Mouse (Mus musculus): ENCODE results near the gene Dnajb14. TPM values are rescaled to one million over a fixed set of nuclear protein-coding genes. Genes with fewer than 3 reads are reported as not detected.

Dnajb14 gene
- 7.8 and 12.2 TPM in 2 replicates for polyA plus RNA-seq (2015; fragmentation: Nextera tagmentation; extraction: Ambion mirVana)

DNA sequence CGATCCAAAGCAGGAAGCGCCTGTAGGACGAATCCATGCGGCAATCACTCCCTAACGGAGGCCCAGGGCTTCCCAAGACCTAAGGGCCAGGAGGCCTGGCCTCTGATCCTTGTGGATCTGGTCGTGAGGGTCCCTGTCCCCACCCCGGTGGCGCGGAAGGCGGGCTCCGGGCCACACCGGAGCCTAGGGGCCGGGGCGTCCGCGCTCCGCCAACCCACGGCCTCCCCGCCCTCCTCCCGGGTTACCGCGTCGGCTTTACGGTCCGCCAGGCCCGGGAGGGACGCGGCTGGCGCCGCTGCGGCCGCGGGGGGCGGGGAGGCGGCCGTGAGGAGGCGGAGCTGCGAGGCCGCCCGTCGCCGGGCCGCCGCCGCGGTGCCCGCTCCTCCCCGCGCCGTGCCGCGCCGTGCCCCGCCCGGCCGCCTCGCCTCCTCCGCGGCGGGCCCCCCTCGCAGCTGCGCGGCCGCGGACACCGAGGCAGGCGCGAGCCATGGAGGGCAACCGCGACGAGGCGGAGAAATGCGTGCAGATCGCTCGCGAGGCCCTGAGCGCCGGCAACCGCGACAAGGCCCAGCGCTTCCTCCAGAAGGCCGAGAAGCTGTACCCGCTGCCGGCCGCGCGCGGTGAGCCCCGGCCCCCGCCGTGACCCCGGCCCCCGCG is at the start of gene Dnajb14:
Gene Dnajb14 (plus strand): TSS at position 239 of the 657 bp plus-strand sequence.
- H3K9me3 ChIP-seq (ENCODE audit: control insufficient read depth, low read length): no peaks in the 10 kb centered on the region
- peak within 1 kb of the TSS; percentile 55 for H3K4me3 ChIP-seq (replicated peaks; ENCODE audit: low read length)
- H3K4me2 ChIP-seq (ENCODE audit: low read length): peak within 1 kb of the TSS; percentile 82
- H3K27me3 ChIP-seq (replicated peaks; ENCODE audit: control insufficient read depth, insufficient read depth, low read length): no peaks in the 10 kb centered on the region
- H3K4me1 ChIP-seq (replicated peaks; ENCODE audit: control insufficient read depth, insufficient read depth, low read length): peaks cover 16% of the 10 kb centered on the region
- 1% methylated on average over 70 of the region's 94 CpGs for WGBS
- ATAC-seq: peak; percentile 22
- H3K36me3 ChIP-seq (ENCODE audit: control insufficient read depth, insufficient read depth): no peaks in the 10 kb centered on the region
- peak within 1 kb of the TSS; percentile 74 for H3K9ac ChIP-seq (replicated peaks; ENCODE audit: low read depth, low read length)
- peak within 1 kb of the TSS; percentile 97 for H3K27ac ChIP-seq (ENCODE audit: low read length)

DNA sequence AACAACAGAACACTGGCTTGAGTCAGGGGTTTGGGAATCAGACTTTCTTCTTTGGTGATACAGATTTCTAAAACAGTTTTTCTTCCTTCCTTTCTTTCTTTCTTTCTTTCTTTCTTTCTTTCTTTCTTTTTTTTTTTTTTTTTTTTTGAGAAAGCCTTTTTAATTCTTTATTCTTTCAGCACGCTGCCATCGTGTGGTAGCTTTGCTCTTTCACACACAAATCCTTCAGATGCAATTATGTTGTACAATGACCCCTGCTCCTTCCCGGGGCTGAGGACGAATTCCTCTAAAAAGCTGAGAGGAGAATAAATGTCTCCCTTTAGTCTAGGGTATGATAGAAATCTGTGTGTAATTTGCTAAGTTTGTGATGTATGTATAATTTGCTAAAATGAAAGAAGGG is 48.8 kb upstream of the Dnajb14 start:
- WGBS: 2% methylated on average over 4 of the region's 4 CpGs
- H3K27me3 ChIP-seq (replicated peaks; ENCODE audit: control insufficient read depth, insufficient read depth, low read length): no peaks in the 10 kb centered on the region

DNA sequence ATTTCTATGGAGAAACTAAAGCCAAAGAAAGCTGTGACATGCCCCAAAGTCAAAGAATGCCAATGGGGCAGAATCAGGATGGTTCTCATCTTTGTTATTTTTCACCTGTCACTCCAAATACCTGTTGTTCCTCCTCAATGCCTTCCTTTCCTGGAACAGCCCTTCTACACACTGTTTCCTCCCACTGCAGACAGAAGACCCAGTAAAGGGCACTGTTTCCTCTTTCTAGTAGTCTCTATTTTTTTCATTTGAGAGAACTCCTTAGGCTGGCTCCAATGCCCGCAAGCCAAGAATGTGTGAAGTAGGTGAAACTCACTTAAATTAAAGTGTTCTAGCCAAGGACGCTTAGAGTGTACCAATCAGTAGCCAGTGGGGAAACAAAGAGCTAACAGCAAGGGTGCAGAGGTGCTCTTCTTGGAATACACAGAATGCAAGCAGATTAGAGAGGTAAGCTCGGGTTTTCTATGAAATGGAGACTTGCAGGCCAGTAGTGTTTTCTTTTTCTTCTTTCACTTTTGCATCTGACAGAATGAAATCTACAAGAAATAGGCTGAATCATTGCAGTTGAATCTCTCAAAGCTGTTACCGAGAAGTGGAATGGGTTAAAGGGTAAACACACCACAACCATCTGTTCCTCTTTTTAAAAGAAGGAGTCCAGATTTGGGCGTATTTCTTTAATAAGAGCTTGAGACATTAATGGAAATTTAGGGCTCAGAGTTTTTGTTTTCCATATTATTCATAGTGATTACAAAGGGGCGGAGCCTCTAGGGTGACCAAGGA is 46.6 kb upstream of the Dnajb14 start:
- H3K9me3 ChIP-seq (ENCODE audit: control insufficient read depth, low read length): no peaks in the 10 kb centered on the region
- H3K4me3 ChIP-seq (replicated peaks; ENCODE audit: low read length): no peak overlapping the region
- H3K36me3 ChIP-seq (ENCODE audit: control insufficient read depth, insufficient read depth): no peaks in the 10 kb centered on the region
- 69% methylated on average over 6 of the region's 6 CpGs for WGBS
- H3K27me3 ChIP-seq (replicated peaks; ENCODE audit: control insufficient read depth, insufficient read depth, low read length): no peaks in the 10 kb centered on the region
- H3K4me1 ChIP-seq (replicated peaks; ENCODE audit: control insufficient read depth, insufficient read depth, low read length): no peaks in the 10 kb centered on the region; the same call in 1 of the 2 replicates
- no peak overlapping the region for H3K27ac ChIP-seq (ENCODE audit: low read length)
- ATAC-seq: no peak
- no peak overlapping the region for H3K4me2 ChIP-seq (ENCODE audit: low read length)
- H3K9ac ChIP-seq (replicated peaks; ENCODE audit: low read depth, low read length): no peak overlapping the region

More for the DNA sequence above, 48.8 kb upstream of the Dnajb14 start:
- Histone ChIP-seq H3K9me3 (ENCODE audit: control insufficient read depth, low read length) (no peaks in the 10 kb centered on the region), H3K4me2 (ENCODE audit: low read length) (no peak overlapping the region), H3K4me1 (replicated peaks; ENCODE audit: control insufficient read depth, insufficient read depth, low read length) (no peaks in the 10 kb centered on the region; the same call in 1 of the 2 replicates), H3K4me3 (replicated peaks; ENCODE audit: low read length) (no peak overlapping the region), H3K27ac (ENCODE audit: low read length) (no peak overlapping the region), H3K9ac (replicated peaks; ENCODE audit: low read depth, low read length) (no peak overlapping the region), H3K36me3 (ENCODE audit: control insufficient read depth, insufficient read depth) (no peaks in the 10 kb centered on the region)
- ATAC-seq: no peak

DNA sequence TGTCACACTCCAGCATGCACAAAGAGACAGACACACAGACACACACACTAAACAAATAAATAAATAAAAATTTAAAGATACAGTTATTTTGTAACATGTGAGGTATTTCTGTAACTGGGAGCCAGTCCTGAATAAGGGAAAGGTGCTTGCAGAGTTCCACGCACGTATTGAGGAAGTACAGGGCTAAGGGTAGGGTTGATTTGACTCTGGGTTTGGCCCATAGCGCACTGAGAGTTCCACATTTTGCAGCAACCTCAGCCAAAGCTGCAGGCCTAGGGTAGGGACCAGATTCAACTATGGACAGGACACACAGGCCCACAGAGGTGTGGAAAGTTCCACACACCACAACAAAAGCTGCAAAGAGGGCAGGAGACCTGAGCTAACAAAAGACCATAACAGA is 44.2 kb upstream of the Dnajb14 start:
- H3K4me2 ChIP-seq (ENCODE audit: low read length): no peak overlapping the region
- no peak for ATAC-seq
- H3K4me3 ChIP-seq (replicated peaks; ENCODE audit: low read length): no peak overlapping the region
- no peak overlapping the region for H3K27ac ChIP-seq (ENCODE audit: low read length)
- peaks cover 5% of the 10 kb centered on the region for H3K4me1 ChIP-seq (replicated peaks; ENCODE audit: control insufficient read depth, insufficient read depth, low read length)
- H3K9me3 ChIP-seq (ENCODE audit: control insufficient read depth, low read length): no peaks in the 10 kb centered on the region
- WGBS: 95% methylated on average over 3 of the region's 3 CpGs
- no peaks in the 10 kb centered on the region for H3K36me3 ChIP-seq (ENCODE audit: control insufficient read depth, insufficient read depth)
- no peaks in the 10 kb centered on the region for H3K27me3 ChIP-seq (replicated peaks; ENCODE audit: control insufficient read depth, insufficient read depth, low read length)
- H3K9ac ChIP-seq (replicated peaks; ENCODE audit: low read depth, low read length): no peak overlapping the region

DNA sequence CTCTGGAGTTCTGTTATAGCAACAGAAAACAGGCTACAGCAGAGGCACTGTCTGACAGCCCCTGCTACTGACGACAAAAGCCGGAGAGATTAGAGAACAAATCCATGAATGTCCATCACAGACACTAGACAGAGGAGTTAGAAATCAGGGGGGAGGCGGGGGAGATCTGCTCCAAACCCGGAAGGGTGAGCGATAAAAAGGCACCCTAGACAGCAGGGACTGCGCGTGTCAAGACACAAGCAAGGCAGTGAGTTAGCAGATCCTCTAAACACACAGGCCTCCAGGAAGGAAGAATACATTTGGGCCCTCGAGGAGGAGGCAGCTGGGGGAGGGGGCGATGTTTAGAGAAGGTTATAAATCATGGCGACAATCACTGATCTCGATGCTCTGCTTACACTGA is 39.8 kb upstream of the Dnajb14 start:
- no peaks in the 10 kb centered on the region for H3K9me3 ChIP-seq (ENCODE audit: control insufficient read depth, low read length)
- peaks cover 5% of the 10 kb centered on the region for H3K4me1 ChIP-seq (replicated peaks; ENCODE audit: control insufficient read depth, insufficient read depth, low read length)
- no peak overlapping the region for H3K4me2 ChIP-seq (ENCODE audit: low read length)
- 55% methylated on average over 11 of the region's 11 CpGs for WGBS
- ATAC-seq: 0 out of 2 replicates have a peak, but pooled peaks have one; percentile 28
- no peak overlapping the region for H3K9ac ChIP-seq (replicated peaks; ENCODE audit: low read depth, low read length)
- no peak overlapping the region for H3K27ac ChIP-seq (ENCODE audit: low read length)
- no peaks in the 10 kb centered on the region for H3K27me3 ChIP-seq (replicated peaks; ENCODE audit: control insufficient read depth, insufficient read depth, low read length)
- no peaks in the 10 kb centered on the region for H3K36me3 ChIP-seq (ENCODE audit: control insufficient read depth, insufficient read depth)
- H3K4me3 ChIP-seq (replicated peaks; ENCODE audit: low read length): no peak overlapping the region

DNA sequence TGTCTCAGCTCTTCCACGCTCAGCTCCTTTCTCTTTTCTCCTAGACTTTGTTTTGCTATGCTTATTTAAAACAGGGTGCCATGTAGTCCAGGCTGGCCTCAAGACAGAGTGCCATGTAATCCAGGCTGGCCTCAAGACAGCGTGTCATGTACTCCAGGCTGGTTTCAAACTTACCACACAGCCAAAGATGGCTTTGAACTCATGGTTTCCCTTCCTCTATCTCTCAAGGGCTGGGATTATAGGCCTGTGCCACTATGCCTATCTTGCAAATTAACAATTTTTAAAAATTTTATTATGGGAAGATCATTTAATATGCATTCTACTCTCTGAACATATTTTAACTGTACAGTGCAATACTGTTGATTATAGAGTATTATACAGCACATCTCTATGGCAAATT is 36.3 kb upstream of the Dnajb14 start:
- Histone ChIP-seq H3K4me2 (ENCODE audit: low read length) (no peak overlapping the region), H3K9me3 (ENCODE audit: control insufficient read depth, low read length) (no peaks in the 10 kb centered on the region), H3K9ac (replicated peaks; ENCODE audit: low read depth, low read length) (no peak overlapping the region), H3K36me3 (ENCODE audit: control insufficient read depth, insufficient read depth) (no peaks in the 10 kb centered on the region), H3K27ac (ENCODE audit: low read length) (no peak overlapping the region), H3K4me3 (replicated peaks; ENCODE audit: low read length) (no peak overlapping the region), H3K4me1 (replicated peaks; ENCODE audit: control insufficient read depth, insufficient read depth, low read length) (peaks cover 5% of the 10 kb centered on the region), H3K27me3 (replicated peaks; ENCODE audit: control insufficient read depth, insufficient read depth, low read length) (no peaks in the 10 kb centered on the region)
- WGBS: 92% methylated on average over 2 of the region's 2 CpGs
- no peak for ATAC-seq

DNA sequence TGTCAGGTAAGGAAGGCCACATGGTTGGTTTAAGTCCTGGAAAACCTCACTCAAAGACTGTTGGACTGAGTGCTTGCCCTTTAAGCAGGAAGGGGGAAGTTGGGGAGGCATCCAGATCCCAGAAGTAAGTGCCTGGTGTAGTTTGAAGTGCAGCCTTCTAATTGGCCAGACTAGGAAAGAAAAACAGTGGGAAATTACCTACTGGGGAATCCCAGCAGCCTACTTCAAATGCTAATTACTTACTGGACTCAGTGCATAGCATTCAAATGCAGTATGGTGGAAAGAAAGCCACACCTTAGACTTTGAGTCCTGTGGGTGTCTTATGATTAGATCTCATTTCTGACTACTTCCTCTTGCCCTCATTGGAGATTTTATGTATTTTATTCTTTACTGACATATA is 34.3 kb upstream of the Dnajb14 start:
- Histone ChIP-seq H3K9me3 (ENCODE audit: control insufficient read depth, low read length) (no peaks in the 10 kb centered on the region), H3K4me1 (replicated peaks; ENCODE audit: control insufficient read depth, insufficient read depth, low read length) (no peaks in the 10 kb centered on the region; the same call in 1 of the 2 replicates), H3K27me3 (replicated peaks; ENCODE audit: control insufficient read depth, insufficient read depth, low read length) (no peaks in the 10 kb centered on the region), H3K27ac (ENCODE audit: low read length) (no peak overlapping the region), H3K36me3 (ENCODE audit: control insufficient read depth, insufficient read depth) (no peaks in the 10 kb centered on the region), H3K4me2 (ENCODE audit: low read length) (no peak overlapping the region), H3K9ac (replicated peaks; ENCODE audit: low read depth, low read length) (no peak overlapping the region), H3K4me3 (replicated peaks; ENCODE audit: low read length) (no peak overlapping the region)
- ATAC-seq: no peak

DNA sequence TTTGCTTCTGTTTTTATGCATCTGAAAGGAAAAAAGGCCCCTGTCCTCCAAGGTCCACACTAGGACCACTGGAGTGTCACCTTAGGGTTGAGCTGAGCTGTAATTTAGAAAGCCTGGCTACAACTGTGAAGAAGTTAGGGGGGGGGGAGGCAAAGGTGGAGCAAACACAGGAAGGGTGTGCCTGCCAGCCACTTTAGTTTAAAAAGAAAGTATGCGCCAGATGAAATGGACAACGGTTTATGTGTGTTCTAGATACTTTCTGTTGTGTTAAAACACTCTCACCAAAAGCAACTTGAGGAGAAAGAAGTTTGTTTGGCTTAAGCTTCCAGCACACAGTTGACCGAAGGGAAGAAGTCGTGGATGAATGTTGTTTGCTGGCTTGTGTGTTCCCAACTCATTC is 33.8 kb upstream of the Dnajb14 start:
- WGBS: 85% methylated on average over 4 of the region's 4 CpGs
- Histone ChIP-seq H3K4me2 (ENCODE audit: low read length) (no peak overlapping the region), H3K9me3 (ENCODE audit: control insufficient read depth, low read length) (no peaks in the 10 kb centered on the region), H3K4me1 (replicated peaks; ENCODE audit: control insufficient read depth, insufficient read depth, low read length) (no peaks in the 10 kb centered on the region), H3K27me3 (replicated peaks; ENCODE audit: control insufficient read depth, insufficient read depth, low read length) (no peaks in the 10 kb centered on the region), H3K27ac (ENCODE audit: low read length) (no peak overlapping the region), H3K9ac (replicated peaks; ENCODE audit: low read depth, low read length) (no peak overlapping the region), H3K36me3 (ENCODE audit: control insufficient read depth, insufficient read depth) (no peaks in the 10 kb centered on the region), H3K4me3 (replicated peaks; ENCODE audit: low read length) (no peak overlapping the region)
- ATAC-seq: no peak

DNA sequence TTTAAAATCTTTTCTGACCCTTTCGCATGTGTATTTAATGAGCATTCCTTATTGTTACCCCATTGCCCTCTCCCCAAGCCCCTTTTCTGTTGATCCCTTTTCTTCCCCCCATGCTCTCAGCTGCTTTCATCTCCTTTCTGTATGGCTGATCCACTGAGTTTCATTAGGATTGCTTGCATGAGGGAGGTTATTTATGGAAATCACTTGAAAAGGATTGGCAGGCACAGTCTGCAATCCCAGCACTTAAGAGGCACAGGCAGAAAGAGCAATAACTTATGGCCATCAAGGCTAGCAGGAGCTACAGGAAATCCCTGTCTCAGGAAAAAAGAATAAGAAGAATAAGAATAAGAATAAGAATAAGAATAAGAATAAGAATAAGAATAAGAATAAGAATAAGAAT is 30.9 kb upstream of the Dnajb14 start:
- no peak overlapping the region for H3K9ac ChIP-seq (replicated peaks; ENCODE audit: low read depth, low read length)
- WGBS: 16% methylated on average over 1 of the region's 1 CpGs
- no peaks in the 10 kb centered on the region for H3K4me1 ChIP-seq (replicated peaks; ENCODE audit: control insufficient read depth, insufficient read depth, low read length)
- ATAC-seq: no peak
- H3K4me3 ChIP-seq (replicated peaks; ENCODE audit: low read length): no peak overlapping the region
- H3K27ac ChIP-seq (ENCODE audit: low read length): no peak overlapping the region
- no peaks in the 10 kb centered on the region for H3K27me3 ChIP-seq (replicated peaks; ENCODE audit: control insufficient read depth, insufficient read depth, low read length)
- no peak overlapping the region for H3K4me2 ChIP-seq (ENCODE audit: low read length)
- no peaks in the 10 kb centered on the region for H3K9me3 ChIP-seq (ENCODE audit: control insufficient read depth, low read length)
- no peaks in the 10 kb centered on the region for H3K36me3 ChIP-seq (ENCODE audit: control insufficient read depth, insufficient read depth)
